8 mouse cellular contexts compared by ENCODE assay signal in genomic region chr5:44224251-44224650, GRCm38 (mm10). TPM values are rescaled to one million over a fixed set of nuclear protein-coding genes. Genes with fewer than 3 reads are reported as not detected.
A peak's percentile ranks its signal among the peaks of the same experiment; 100 is the strongest.
DNase-seq lines count a peak whose midpoint lies in the region; ATAC-seq and TF ChIP-seq lines count a peak whose summit lies in the region.

No protein-coding gene starts in this region.

- no peaks in the 10 kb centered on the region for H3K9me3 ChIP-seq in kidney, embryonic 14.5 days (ENCODE audit: control insufficient read depth, low read length)
- H3K9me3 ChIP-seq in lung, postnatal 0 days (ENCODE audit: low read length): no peaks in the 10 kb centered on the region

- intact Hi-C loops in heart, adult 2 months (cut with DNase I): loop anchor here (1.0 to 10.0 kb wide), 3 partner anchors 44 to 1451 kb away; no protein-coding TSS in a partner anchor

- TF ChIP-seq EP300 in heart, adult 2 months (IDR thresholded peaks at IDR 0.05; ENCODE audit: insufficient read depth, low read depth, low read length): no peak
- no peak for TF ChIP-seq EP300 in lung, postnatal 0 days (IDR thresholded peaks at IDR 0.05)

- H3K4me2 ChIP-seq in kidney, embryonic 14.5 days (replicated peaks; ENCODE audit: low read depth, low read length): 0 out of 2 replicates have a peak overlapping the region, but pooled peaks have one; percentile 79
- H3K4me2 ChIP-seq in lung, postnatal 0 days (replicated peaks; ENCODE audit: low read depth, low read length): no peak overlapping the region; the same call in 1 of the 2 replicates

- TF ChIP-seq CTCF in layer of hippocampus, adult 2 months (conservative IDR thresholded peaks at IDR 0.05): peak; percentile 76
- TF ChIP-seq CTCF in heart, adult 2 months (IDR thresholded peaks at IDR 0.05): peak; percentile 68
- peak; percentile 72 for TF ChIP-seq CTCF in lung, postnatal 0 days (IDR thresholded peaks at IDR 0.05)

- no peak for ATAC-seq in kidney, embryonic 14.5 days (ENCODE audit: low FRiP score, low TSS enrichment)
- no peak for ATAC-seq in lung, postnatal 0 days

- peaks cover 6% of the 10 kb centered on the region for H3K79me2 ChIP-seq in heart, adult 2 months (replicated peaks; ENCODE audit: control insufficient read depth, insufficient read depth, low read length)

- no peak for DNase-seq in layer of hippocampus, adult 2 months (ENCODE audit: low spot score in 2 of 2)
- DNase-seq in layer of hippocampus, postnatal 25 days (ENCODE audit: extremely low spot score in 1 of 2, low spot score in 1 of 2): no peak
- peak; percentile 67 to 68 for DNase-seq in cerebellum, postnatal 10 days
- peak in 1 of 2 experiments; percentile 27 for DNase-seq in heart, adult 2 months
- DNase-seq in lung, postnatal 0 days (ENCODE audit: low spot score): peak; percentile 63
- peak; percentile 5 for DNase-seq in retina, postnatal 7 days (ENCODE audit: low read depth, low spot score)
- no peak for DNase-seq in urinary bladder, postnatal 25 days (ENCODE audit: low spot score)

- no peak overlapping the region for H3K9ac ChIP-seq in heart, adult 2 months (ENCODE audit: low read depth, low read length)
- no peak overlapping the region for H3K9ac ChIP-seq in kidney, embryonic 14.5 days (ENCODE audit: low read depth, low read length)
- no peak overlapping the region for H3K9ac ChIP-seq in lung, postnatal 0 days (replicated peaks; ENCODE audit: low read depth)

- H3K4me1 ChIP-seq in heart, adult 2 months (ENCODE audit: control insufficient read depth, insufficient read depth, low read length): peaks cover 12% of the 10 kb centered on the region
- H3K4me1 ChIP-seq in kidney, embryonic 14.5 days (ENCODE audit: control insufficient read depth, insufficient read depth, low read length): peaks cover 23% of the 10 kb centered on the region
- peaks cover 7% of the 10 kb centered on the region; the same call in 1 of the 2 replicates for H3K4me1 ChIP-seq in lung, postnatal 0 days (ENCODE audit: insufficient read depth, low read depth, low read length)

- no peaks in the 10 kb centered on the region for H3K27me3 ChIP-seq in heart, adult 2 months (ENCODE audit: control insufficient read depth, insufficient read depth, low read length)
- no peaks in the 10 kb centered on the region for H3K27me3 ChIP-seq in kidney, embryonic 14.5 days (ENCODE audit: control insufficient read depth, insufficient read depth, low read length)
- H3K27me3 ChIP-seq in lung, postnatal 0 days (replicated peaks; ENCODE audit: insufficient read depth, low read length): no peaks in the 10 kb centered on the region

- H3K27ac ChIP-seq in layer of hippocampus, adult 2 months: no peak overlapping the region
- no peak overlapping the region for H3K27ac ChIP-seq in heart, adult 2 months
- no peak overlapping the region for H3K27ac ChIP-seq in kidney, embryonic 14.5 days (ENCODE audit: low read depth, low read length)
- no peak overlapping the region for H3K27ac ChIP-seq in lung, postnatal 0 days (ENCODE audit: low read length)

- H3K36me3 ChIP-seq in heart, adult 2 months (ENCODE audit: control insufficient read depth, insufficient read depth, low read length): peaks cover 12% of the 10 kb centered on the region
- H3K36me3 ChIP-seq in kidney, embryonic 14.5 days (ENCODE audit: control insufficient read depth, insufficient read depth, low read length): no peaks in the 10 kb centered on the region
- H3K36me3 ChIP-seq in lung, postnatal 0 days (ENCODE audit: insufficient read depth, low read length): no peaks in the 10 kb centered on the region

- no peak overlapping the region; the same call in 1 of the 2 replicates for H3K4me3 ChIP-seq in layer of hippocampus, adult 2 months
- no peak overlapping the region for H3K4me3 ChIP-seq in heart, adult 2 months
- H3K4me3 ChIP-seq in kidney, embryonic 14.5 days (ENCODE audit: low read length): no peak overlapping the region
- H3K4me3 ChIP-seq in lung, postnatal 0 days (ENCODE audit: low read depth, low read length): no peak overlapping the region

- 17% methylated on average over 6 of the region's 6 CpGs for WGBS in heart, adult 2 months
- 21% methylated on average over 6 of the region's 6 CpGs for WGBS in kidney, embryonic 14.5 days
- 19% methylated on average over 6 of the region's 6 CpGs for WGBS in lung, postnatal 0 days

- TF ChIP-seq POLR2A in heart, adult 2 months (IDR thresholded peaks at IDR 0.05; ENCODE audit: insufficient read depth, low read depth, low read length): no peak

RNA-seq across cellular contexts. Expression of gene Tapt1, which starts 2.2 kb away (rescaled TPM):
- total RNA-seq in layer of hippocampus, adult 2 months (2021): 10 to 100 TPM; 41.3 to 50.2 TPM
- 10 to 100 TPM; 43.2 to 50.9 TPM for total RNA-seq in layer of hippocampus, postnatal 25 days (2021)
- 10 to 100 TPM; 19.2 to 21.1 TPM for total RNA-seq in heart, adult 2 months (2021)
- 18.7 and 41.4 TPM in 2 replicates for polyA plus RNA-seq in heart, adult 2 months (2012; rRNA removed)
- polyA plus RNA-seq in kidney, embryonic 14.5 days (2014; fragmentation: Nextera tagmentation; extraction: Ambion mirVana): 23.0 and 35.8 TPM in 2 replicates
- polyA plus RNA-seq in lung, postnatal 0 days (2015; fragmentation: Nextera tagmentation; extraction: Ambion mirVana): 31.3 and 31.8 TPM in 2 replicates

Comparison
In these comparisons a context has a peak if more than half of its experiments do, and no peak if none do; other contexts are left out.
1. DNase-seq: peak in cerebellum, postnatal 10 days (2 of 2), lung, postnatal 0 days (single experiment) and retina, postnatal 7 days (single experiment); none in layer of hippocampus, adult 2 months (0 of 2), layer of hippocampus, postnatal 25 days (0 of 2) and urinary bladder, postnatal 25 days (single experiment).
2. Peak in every context shown above with its lines, with median percentiles within 50 percentile points of each other: CTCF ChIP-seq.